Mouse (Mus musculus): ENCODE data around the gene Iah1. TPM values are rescaled to one million over a fixed set of nuclear protein-coding genes. Genes with fewer than 3 reads are reported as not detected.

Gene Iah1
- polyA plus RNA-seq, 1 experiment from 2014 or later: 46.5 TPM

GRCm38 (mm10) chr12:21326325-21326724, 10.1 kb downstream of the Iah1 start:
- Histone ChIP-seq H3K36me3 (ENCODE audit: control insufficient read depth, insufficient read depth) (peaks cover 25% of the 10 kb centered on the region), H3K27me3 (ENCODE audit: control insufficient read depth, insufficient read depth, low read length) (no peaks in the 10 kb centered on the region), H3K4me1 (ENCODE audit: control insufficient read depth, insufficient read depth, low read length) (peaks cover 6% of the 10 kb centered on the region), H3K4me2 (ENCODE audit: low read depth, low read length) (no peak overlapping the region), H3K9me3 (replicated peaks; ENCODE audit: control insufficient read depth, low read length) (no peaks in the 10 kb centered on the region), H3K4me3 (ENCODE audit: low read length) (no peak overlapping the region), H3K27ac (ENCODE audit: low read length) (no peak overlapping the region), H3K9ac (ENCODE audit: low read length) (no peak overlapping the region)
- WGBS: 93% methylated on average over 3 of the region's 3 CpGs
- no peak for ATAC-seq (replicated peaks; ENCODE audit: extremely low read depth, insufficient read depth, low FRiP score)

DNA sequence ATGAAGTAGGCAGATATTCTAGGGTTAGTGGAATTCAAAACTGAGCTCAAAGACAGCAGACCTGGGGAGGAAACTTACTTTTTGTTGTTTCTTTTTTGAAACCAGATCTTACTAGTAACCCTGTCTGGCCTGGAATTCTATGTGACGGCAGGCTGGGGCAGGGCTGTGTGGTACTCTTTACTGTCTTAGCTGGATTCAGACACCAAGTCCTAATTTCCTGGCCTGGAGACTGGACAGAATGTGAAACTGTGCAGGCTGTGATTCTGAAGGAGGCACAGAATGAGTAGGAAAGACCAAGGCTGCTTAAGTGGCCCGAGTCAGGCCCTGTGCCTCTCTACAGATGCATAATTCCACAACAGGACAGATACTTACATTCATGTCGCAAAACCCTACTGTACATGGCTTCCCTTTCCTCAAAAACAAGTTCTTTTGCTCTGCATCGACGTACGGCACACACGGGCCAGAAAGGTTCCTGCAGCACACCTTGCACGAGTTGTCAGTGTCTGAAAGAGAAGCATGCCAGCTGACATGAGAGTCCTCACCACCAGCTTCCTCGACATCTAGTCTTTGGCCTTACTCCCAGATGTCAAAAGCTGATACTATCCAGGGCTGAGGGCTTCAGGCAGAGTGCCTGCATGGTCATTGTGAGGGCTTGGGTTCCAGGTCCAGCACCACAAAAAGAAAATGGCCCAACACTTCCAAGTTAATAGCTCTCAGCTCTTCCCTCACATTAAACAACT, 13.6 kb downstream of the Iah1 start:
- Histone ChIP-seq H3K9me3 (replicated peaks; ENCODE audit: control insufficient read depth, low read length) (no peaks in the 10 kb centered on the region), H3K4me2 (ENCODE audit: low read depth, low read length) (no peak overlapping the region), H3K4me1 (ENCODE audit: control insufficient read depth, insufficient read depth, low read length) (peaks cover 11% of the 10 kb centered on the region), H3K4me3 (ENCODE audit: low read length) (no peak overlapping the region), H3K9ac (ENCODE audit: low read length) (no peak overlapping the region), H3K27me3 (ENCODE audit: control insufficient read depth, insufficient read depth, low read length) (no peaks in the 10 kb centered on the region), H3K27ac (ENCODE audit: low read length) (no peak overlapping the region), H3K36me3 (ENCODE audit: control insufficient read depth, insufficient read depth) (peaks cover 36% of the 10 kb centered on the region)
- ATAC-seq (replicated peaks; ENCODE audit: extremely low read depth, insufficient read depth, low FRiP score): no peak
- WGBS: 68% methylated on average over 9 of the region's 9 CpGs

DNA sequence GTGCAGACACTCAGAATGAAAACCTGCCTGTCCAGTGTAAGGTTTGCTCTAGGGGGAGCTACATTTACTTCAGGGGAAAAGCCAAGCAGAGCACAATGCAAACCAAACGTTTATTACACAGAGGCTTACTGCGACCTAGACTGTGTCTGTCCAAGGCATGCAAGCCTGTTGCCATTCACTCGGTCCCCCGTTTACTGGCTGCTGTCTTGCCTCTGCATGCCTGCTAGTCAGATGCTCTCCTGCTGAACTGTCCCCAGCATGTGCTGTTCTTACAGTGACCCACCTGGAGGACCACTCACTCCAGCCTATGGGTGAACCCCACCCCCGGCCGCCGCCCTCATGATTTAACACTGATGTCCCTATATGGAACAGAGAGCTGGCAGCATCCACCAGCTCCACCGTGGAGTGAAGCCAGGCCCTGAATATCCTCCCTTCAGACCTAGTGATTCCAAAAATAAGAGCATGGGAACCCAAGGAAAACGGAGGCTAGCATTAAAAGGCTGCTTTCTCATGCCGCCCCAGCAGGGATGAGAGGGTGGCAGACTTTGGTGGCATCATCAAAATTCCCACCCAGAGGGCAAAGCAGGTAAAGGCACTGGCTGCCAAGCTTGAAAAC, 14.9 kb downstream of the Iah1 start:
- no peaks in the 10 kb centered on the region for H3K9me3 ChIP-seq (replicated peaks; ENCODE audit: control insufficient read depth, low read length)
- no peaks in the 10 kb centered on the region for H3K27me3 ChIP-seq (ENCODE audit: control insufficient read depth, insufficient read depth, low read length)
- peak; percentile 37; the same call in 1 of the 2 replicates for ATAC-seq (replicated peaks; ENCODE audit: extremely low read depth, insufficient read depth, low FRiP score)
- H3K36me3 ChIP-seq (ENCODE audit: control insufficient read depth, insufficient read depth): peaks cover 29% of the 10 kb centered on the region
- no peak overlapping the region for H3K4me3 ChIP-seq (ENCODE audit: low read length)
- no peak overlapping the region for H3K4me2 ChIP-seq (ENCODE audit: low read depth, low read length)
- no peak overlapping the region for H3K27ac ChIP-seq (ENCODE audit: low read length)
- peaks cover 11% of the 10 kb centered on the region for H3K4me1 ChIP-seq (ENCODE audit: control insufficient read depth, insufficient read depth, low read length)
- H3K9ac ChIP-seq (ENCODE audit: low read length): no peak overlapping the region
- WGBS: 66% methylated on average over 10 of the region's 10 CpGs

- no peak overlapping the region for H3K9ac ChIP-seq (ENCODE audit: low read length)
- H3K27me3 ChIP-seq (ENCODE audit: control insufficient read depth, insufficient read depth, low read length): no peaks in the 10 kb centered on the region
- no peak overlapping the region for H3K4me2 ChIP-seq (ENCODE audit: low read depth, low read length)
- H3K36me3 ChIP-seq (ENCODE audit: control insufficient read depth, insufficient read depth): peaks cover 34% of the 10 kb centered on the region
- WGBS: 80% methylated on average over 6 of the region's 6 CpGs
- H3K27ac ChIP-seq (ENCODE audit: low read length): no peak overlapping the region
- no peaks in the 10 kb centered on the region for H3K9me3 ChIP-seq (replicated peaks; ENCODE audit: control insufficient read depth, low read length)
- peaks cover 11% of the 10 kb centered on the region for H3K4me1 ChIP-seq (ENCODE audit: control insufficient read depth, insufficient read depth, low read length)
- no peak for ATAC-seq (replicated peaks; ENCODE audit: extremely low read depth, insufficient read depth, low FRiP score)
- no peak overlapping the region for H3K4me3 ChIP-seq (ENCODE audit: low read length)
Measured at GRCm38 (mm10) chr12:21331711-21332110, 15.5 kb downstream of the Iah1 start.

- no peak overlapping the region for H3K4me2 ChIP-seq (ENCODE audit: low read depth, low read length)
- H3K4me1 ChIP-seq (ENCODE audit: control insufficient read depth, insufficient read depth, low read length): peaks cover 11% of the 10 kb centered on the region
- no peaks in the 10 kb centered on the region for H3K27me3 ChIP-seq (ENCODE audit: control insufficient read depth, insufficient read depth, low read length)
- peaks cover 34% of the 10 kb centered on the region for H3K36me3 ChIP-seq (ENCODE audit: control insufficient read depth, insufficient read depth)
- no peaks in the 10 kb centered on the region for H3K9me3 ChIP-seq (replicated peaks; ENCODE audit: control insufficient read depth, low read length)
- WGBS: 94% methylated on average over 7 of the region's 7 CpGs
- no peak overlapping the region for H3K27ac ChIP-seq (ENCODE audit: low read length)
- no peak overlapping the region for H3K4me3 ChIP-seq (ENCODE audit: low read length)
- no peak for ATAC-seq (replicated peaks; ENCODE audit: extremely low read depth, insufficient read depth, low FRiP score)
- no peak overlapping the region for H3K9ac ChIP-seq (ENCODE audit: low read length)
Measured at GRCm38 (mm10) chr12:21333021-21333420, 16.8 kb downstream of the Iah1 start.

DNA sequence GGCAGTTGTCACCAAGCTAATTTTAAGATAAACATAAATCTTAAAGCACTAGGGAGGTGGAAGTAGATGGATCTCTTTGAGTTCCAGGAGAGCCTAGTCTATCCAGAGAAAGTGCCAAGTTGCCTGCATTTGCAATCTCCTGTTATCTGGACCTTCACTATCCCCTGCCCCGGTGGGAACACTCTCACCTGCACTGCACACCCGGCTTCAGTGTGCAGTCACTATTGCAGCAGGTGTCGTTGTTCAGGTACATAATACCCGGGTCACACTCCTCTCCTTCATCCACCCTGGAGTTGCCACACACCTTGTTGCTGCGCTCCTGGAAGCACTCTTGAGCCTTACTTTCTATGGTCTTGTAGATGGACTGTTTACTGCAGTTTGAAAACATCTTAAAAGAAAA, 17.6 kb downstream of the Iah1 start:
- Histone ChIP-seq H3K9ac (ENCODE audit: low read length) (no peak overlapping the region), H3K4me1 (ENCODE audit: control insufficient read depth, insufficient read depth, low read length) (peaks cover 11% of the 10 kb centered on the region), H3K27me3 (ENCODE audit: control insufficient read depth, insufficient read depth, low read length) (no peaks in the 10 kb centered on the region), H3K4me3 (ENCODE audit: low read length) (no peak overlapping the region), H3K36me3 (ENCODE audit: control insufficient read depth, insufficient read depth) (peaks cover 34% of the 10 kb centered on the region), H3K9me3 (replicated peaks; ENCODE audit: control insufficient read depth, low read length) (no peaks in the 10 kb centered on the region), H3K27ac (ENCODE audit: low read length) (no peak overlapping the region), H3K4me2 (ENCODE audit: low read depth, low read length) (no peak overlapping the region)
- ATAC-seq (replicated peaks; ENCODE audit: extremely low read depth, insufficient read depth, low FRiP score): no peak
- 83% methylated on average over 5 of the region's 5 CpGs for WGBS

GRCm38 (mm10) chr12:21335869-21336268, 19.7 kb downstream of the Iah1 start:
- H3K36me3 ChIP-seq (ENCODE audit: control insufficient read depth, insufficient read depth): peaks cover 47% of the 10 kb centered on the region
- no peak overlapping the region for H3K27ac ChIP-seq (ENCODE audit: low read length)
- no peak overlapping the region for H3K4me2 ChIP-seq (ENCODE audit: low read depth, low read length)
- 0 out of 2 replicates have a peak, but pooled peaks have one; percentile 45 for ATAC-seq (replicated peaks; ENCODE audit: extremely low read depth, insufficient read depth, low FRiP score)
- 86% methylated on average over 7 of the region's 7 CpGs for WGBS
- no peak overlapping the region for H3K4me3 ChIP-seq (ENCODE audit: low read length)
- peaks cover 9% of the 10 kb centered on the region for H3K4me1 ChIP-seq (ENCODE audit: control insufficient read depth, insufficient read depth, low read length)
- H3K9ac ChIP-seq (ENCODE audit: low read length): no peak overlapping the region
- no peaks in the 10 kb centered on the region for H3K9me3 ChIP-seq (replicated peaks; ENCODE audit: control insufficient read depth, low read length)
- H3K27me3 ChIP-seq (ENCODE audit: control insufficient read depth, insufficient read depth, low read length): no peaks in the 10 kb centered on the region

- 97% methylated on average over 5 of the region's 5 CpGs for WGBS
- no peaks in the 10 kb centered on the region for H3K9me3 ChIP-seq (replicated peaks; ENCODE audit: control insufficient read depth, low read length)
- H3K9ac ChIP-seq (ENCODE audit: low read length): no peak overlapping the region
- ATAC-seq (replicated peaks; ENCODE audit: extremely low read depth, insufficient read depth, low FRiP score): no peak
- peaks cover 46% of the 10 kb centered on the region for H3K36me3 ChIP-seq (ENCODE audit: control insufficient read depth, insufficient read depth)
- no peaks in the 10 kb centered on the region for H3K27me3 ChIP-seq (ENCODE audit: control insufficient read depth, insufficient read depth, low read length)
- H3K27ac ChIP-seq (ENCODE audit: low read length): no peak overlapping the region
- H3K4me1 ChIP-seq (ENCODE audit: control insufficient read depth, insufficient read depth, low read length): no peaks in the 10 kb centered on the region
- H3K4me2 ChIP-seq (ENCODE audit: low read depth, low read length): no peak overlapping the region
- H3K4me3 ChIP-seq (ENCODE audit: low read length): no peak overlapping the region
Measured at GRCm38 (mm10) chr12:21337171-21337570, 21.0 kb downstream of the Iah1 start.

DNA sequence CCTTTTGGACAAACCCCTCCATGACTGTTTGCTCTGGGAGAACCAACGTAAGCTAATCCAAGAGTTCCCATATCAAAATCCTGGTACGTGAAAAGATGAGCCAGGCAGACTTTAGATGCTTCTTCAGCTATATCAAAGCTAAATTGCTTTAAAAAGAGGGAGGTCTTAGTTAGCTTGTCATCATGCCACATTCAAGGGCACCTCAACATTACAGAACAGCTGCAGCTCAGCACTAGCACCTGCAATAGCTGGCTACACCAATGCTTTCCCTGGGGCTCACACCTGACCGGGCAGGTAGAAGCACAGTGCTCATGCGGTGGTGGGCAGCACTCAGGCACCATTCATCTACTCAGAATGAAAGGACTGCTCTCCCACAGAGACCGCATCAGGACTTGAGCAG, 24.5 kb downstream of the Iah1 start:
- Histone ChIP-seq H3K27ac (ENCODE audit: low read length) (no peak overlapping the region), H3K9ac (ENCODE audit: low read length) (no peak overlapping the region), H3K9me3 (replicated peaks; ENCODE audit: control insufficient read depth, low read length) (no peaks in the 10 kb centered on the region), H3K36me3 (ENCODE audit: control insufficient read depth, insufficient read depth) (peaks cover 46% of the 10 kb centered on the region), H3K4me1 (ENCODE audit: control insufficient read depth, insufficient read depth, low read length) (no peaks in the 10 kb centered on the region), H3K4me2 (ENCODE audit: low read depth, low read length) (no peak overlapping the region), H3K27me3 (ENCODE audit: control insufficient read depth, insufficient read depth, low read length) (no peaks in the 10 kb centered on the region), H3K4me3 (ENCODE audit: low read length) (no peak overlapping the region)
- ATAC-seq (replicated peaks; ENCODE audit: extremely low read depth, insufficient read depth, low FRiP score): no peak
- WGBS: 95% methylated on average over 5 of the region's 5 CpGs
